Mouse (Mus musculus) stomach, embryonic 15.5 days (tissue): ENCODE measurements around the gene Grin2b. TPM values are rescaled to one million over a fixed set of nuclear protein-coding genes. Genes with fewer than 3 reads are reported as not detected.
"Not testable (repeated sequence)": the region's sequence is repeated elsewhere in the genome, so short reads cannot be mapped to it uniquely, and the experiment has no call there.

ENCODE experiments used
- ATAC-seq: fragments of 200-750 bp; cut with Nextera tagmentation; 2 replicates; pipeline ENCODE4 v1.8.0; 2017; ENCODE audit warnings: low read depth, moderate number of reproducible peaks, moderate TSS enrichment; ENCODE audit not compliant: insufficient read depth, low FRiP score
- H3K27ac ChIP-seq: fragments of 300-500 bp; sonication (generic); 2 replicates; pipeline ENCODE4 v1.5.1; 2015; ENCODE audit warnings: mild to moderate bottlenecking, inconsistent platforms
- H3K27me3 ChIP-seq: fragments of 300-500 bp; sonication (generic); replicated peaks from 2 replicates; pipeline ENCODE4 v1.6.1; 2015; ENCODE audit warnings: inconsistent platforms
- H3K36me3 ChIP-seq: fragments of 300-500 bp; sonication (generic); 2 replicates; pipeline ENCODE4 v1.6.1; 2015; ENCODE audit warnings: inconsistent platforms
- H3K4me1 ChIP-seq: fragments of 300-500 bp; sonication (generic); 2 replicates; pipeline ENCODE4 v1.6.1; 2015; ENCODE audit warnings: inconsistent platforms
- H3K4me2 ChIP-seq: fragments of 300-500 bp; sonication (generic); 2 replicates; pipeline ENCODE4 v1.6.1; 2015; ENCODE audit warnings: mild to moderate bottlenecking, inconsistent platforms
- H3K4me3 ChIP-seq: fragments of 300-500 bp; sonication (generic); replicated peaks from 2 replicates; pipeline ENCODE4 v1.5.1; 2015; ENCODE audit warnings: inconsistent platforms
- H3K9ac ChIP-seq: fragments of 300-500 bp; sonication (generic); 2 replicates; pipeline ENCODE4 v1.6.1; 2015; ENCODE audit warnings: inconsistent platforms
- H3K9me3 ChIP-seq: fragments of 300-500 bp; sonication (generic); 2 replicates; pipeline ENCODE4 v1.6.1; 2016; ENCODE audit warnings: inconsistent platforms
- WGBS: fragments of 180-500 bp; shearing (Covaris S2); methylation state at CpG from one replicate; pipeline ENCODE4 v1.1.7; 2015; 5-methylcytosine and 5-hydroxymethylcytosine counted together
- polyA plus RNA-seq: library from polyadenylated mRNA; unstranded; fragments of >200 nt; fragmentation: Nextera tagmentation; extraction: Ambion mirVana; gene quantifications from 2 replicates; pipeline ENCODE4 v1.2.1, GENCODE M21; 2015

The Grin2b gene
- polyA plus RNA-seq, 1 experiment from 2014 or later: 0.83 TPM

GRCm38 (mm10) chr6:135826776-135827175, 346.5 kb downstream of the Grin2b start:
- not testable (repeated sequence) for H3K4me1 ChIP-seq, H3K9me3 ChIP-seq, H3K4me3 ChIP-seq, H3K4me2 ChIP-seq, H3K27me3 ChIP-seq, H3K9ac ChIP-seq, H3K36me3 ChIP-seq, ATAC-seq, H3K27ac ChIP-seq
- 96% methylated on average over 7 of the region's 7 CpGs for WGBS

- H3K27me3 ChIP-seq: no peaks in the 10 kb centered on the region
- no peak for ATAC-seq
- no peak overlapping the region for H3K9ac ChIP-seq
- H3K9me3 ChIP-seq: no peaks in the 10 kb centered on the region
- H3K36me3 ChIP-seq: no peaks in the 10 kb centered on the region
- WGBS: 84% methylated on average over 2 of the region's 2 CpGs
- no peak overlapping the region for H3K4me3 ChIP-seq
- no peaks in the 10 kb centered on the region for H3K4me1 ChIP-seq
- no peak overlapping the region for H3K27ac ChIP-seq
- H3K4me2 ChIP-seq: no peak overlapping the region
Observed at GRCm38 (mm10) chr6:135817391-135817790, 355.9 kb downstream of the Grin2b start.

GRCm38 (mm10) chr6:135813755-135814154, 359.6 kb downstream of the Grin2b start:
- Histone ChIP-seq H3K27me3 (no peaks in the 10 kb centered on the region), H3K4me1 (no peaks in the 10 kb centered on the region), H3K4me3 (no peak overlapping the region), H3K36me3 (no peaks in the 10 kb centered on the region), H3K4me2 (no peak overlapping the region), H3K9ac (no peak overlapping the region), H3K9me3 (no peaks in the 10 kb centered on the region), H3K27ac (no peak overlapping the region)
- 79% methylated on average over 7 of the region's 7 CpGs for WGBS
- no peak for ATAC-seq

- Histone ChIP-seq H3K9ac (no peak overlapping the region), H3K4me3 (no peak overlapping the region), H3K9me3 (no peaks in the 10 kb centered on the region), H3K4me2 (no peak overlapping the region), H3K27me3 (no peaks in the 10 kb centered on the region), H3K36me3 (no peaks in the 10 kb centered on the region), H3K27ac (no peak overlapping the region), H3K4me1 (no peaks in the 10 kb centered on the region)
- ATAC-seq: no peak
- 91% methylated on average over 9 of the region's 9 CpGs for WGBS
Observed at GRCm38 (mm10) chr6:135805436-135805835, 367.9 kb downstream of the Grin2b start.

- Histone ChIP-seq H3K27ac (no peak overlapping the region), H3K4me1 (no peaks in the 10 kb centered on the region), H3K36me3 (no peaks in the 10 kb centered on the region), H3K9me3 (no peaks in the 10 kb centered on the region), H3K9ac (no peak overlapping the region), H3K4me3 (no peak overlapping the region), H3K27me3 (no peaks in the 10 kb centered on the region), H3K4me2 (no peak overlapping the region)
- 66% methylated on average over 8 of the region's 8 CpGs for WGBS
- ATAC-seq: no peak
Observed at GRCm38 (mm10) chr6:135799949-135800348, 373.4 kb downstream of the Grin2b start.

- no peak for ATAC-seq
- no peak overlapping the region for H3K4me2 ChIP-seq
- H3K27ac ChIP-seq: no peak overlapping the region
- no peaks in the 10 kb centered on the region for H3K4me1 ChIP-seq
- no peaks in the 10 kb centered on the region for H3K36me3 ChIP-seq
- WGBS: 58% methylated on average over 13 of the region's 13 CpGs
- H3K27me3 ChIP-seq: no peaks in the 10 kb centered on the region
- no peak overlapping the region for H3K9ac ChIP-seq
- no peak overlapping the region for H3K4me3 ChIP-seq
- H3K9me3 ChIP-seq: no peaks in the 10 kb centered on the region
Observed at GRCm38 (mm10) chr6:135798202-135798992, 374.9 kb downstream of the Grin2b start.

GRCm38 (mm10) chr6:135797371-135798033, 375.8 kb downstream of the Grin2b start:
- no peak overlapping the region for H3K9ac ChIP-seq
- H3K27ac ChIP-seq: no peak overlapping the region
- H3K4me2 ChIP-seq: no peak overlapping the region
- ATAC-seq: no peak
- H3K36me3 ChIP-seq: no peaks in the 10 kb centered on the region
- H3K4me1 ChIP-seq: no peaks in the 10 kb centered on the region
- H3K27me3 ChIP-seq: no peaks in the 10 kb centered on the region
- 71% methylated on average over 10 of the region's 10 CpGs for WGBS
- H3K4me3 ChIP-seq: no peak overlapping the region
- H3K9me3 ChIP-seq: no peaks in the 10 kb centered on the region

GRCm38 (mm10) chr6:135796911-135797310, 376.4 kb downstream of the Grin2b start:
- Histone ChIP-seq H3K4me1 (no peaks in the 10 kb centered on the region), H3K27ac (no peak overlapping the region), H3K4me3 (no peak overlapping the region), H3K4me2 (no peak overlapping the region), H3K9me3 (no peaks in the 10 kb centered on the region), H3K27me3 (no peaks in the 10 kb centered on the region), H3K9ac (no peak overlapping the region), H3K36me3 (no peaks in the 10 kb centered on the region)
- no peak for ATAC-seq
- WGBS: 85% methylated on average over 4 of the region's 4 CpGs

- Histone ChIP-seq H3K9me3 (no peaks in the 10 kb centered on the region), H3K9ac (no peak overlapping the region), H3K27ac (no peak overlapping the region), H3K27me3 (no peaks in the 10 kb centered on the region), H3K4me3 (no peak overlapping the region), H3K4me2 (no peak overlapping the region), H3K36me3 (no peaks in the 10 kb centered on the region), H3K4me1 (no peaks in the 10 kb centered on the region)
- WGBS: 86% methylated on average over 4 of the region's 4 CpGs
- ATAC-seq: no peak
Observed at GRCm38 (mm10) chr6:135791412-135791811, 381.9 kb downstream of the Grin2b start.

GRCm38 (mm10) chr6:135789603-135790170, 383.6 kb downstream of the Grin2b start:
- Histone ChIP-seq H3K4me3 (no peak overlapping the region), H3K4me1 (no peaks in the 10 kb centered on the region), H3K27ac (no peak overlapping the region), H3K9me3 (no peaks in the 10 kb centered on the region), H3K9ac (no peak overlapping the region), H3K4me2 (no peak overlapping the region), H3K27me3 (no peaks in the 10 kb centered on the region), H3K36me3 (no peaks in the 10 kb centered on the region)
- WGBS: 81% methylated on average over 11 of the region's 11 CpGs
- ATAC-seq: no peak

- no peak overlapping the region for H3K4me2 ChIP-seq
- no peaks in the 10 kb centered on the region for H3K36me3 ChIP-seq
Observed at GRCm38 (mm10) chr6:135774670-135775069, 398.6 kb downstream of the Grin2b start.

GRCm38 (mm10) chr6:135767572-135767971, 405.7 kb downstream of the Grin2b start:
- H3K4me1 ChIP-seq: no peaks in the 10 kb centered on the region

More at GRCm38 (mm10) chr6:135774670-135775069, 398.6 kb downstream of the Grin2b start:
- Histone ChIP-seq H3K4me1 (no peaks in the 10 kb centered on the region), H3K4me3 (no peak overlapping the region), H3K27me3 (no peaks in the 10 kb centered on the region), H3K9me3 (no peaks in the 10 kb centered on the region), H3K27ac (no peak overlapping the region), H3K9ac (no peak overlapping the region)
- ATAC-seq: no peak
- WGBS: 66% methylated on average over 2 of the region's 2 CpGs

More at GRCm38 (mm10) chr6:135767572-135767971, 405.7 kb downstream of the Grin2b start:
- 57% methylated on average over 8 of the region's 8 CpGs for WGBS
- H3K27me3 ChIP-seq: no peaks in the 10 kb centered on the region
- H3K4me2 ChIP-seq: no peak overlapping the region
- no peak overlapping the region for H3K4me3 ChIP-seq
- no peaks in the 10 kb centered on the region for H3K36me3 ChIP-seq
- no peak for ATAC-seq
- no peak overlapping the region for H3K9ac ChIP-seq
- no peak overlapping the region for H3K27ac ChIP-seq
- no peaks in the 10 kb centered on the region for H3K9me3 ChIP-seq
